Mouse (Mus musculus) heart, embryonic 11.5 days (tissue): ENCODE data around the gene Klhl18. TPM values are rescaled to one million over a fixed set of nuclear protein-coding genes. Genes with fewer than 3 reads are reported as not detected.

Experiments
- ATAC-seq: fragments of 200-750 bp; cut with Nextera tagmentation; replicated peaks from 2 replicates; pipeline ENCODE4 v1.8.0; 2017; ENCODE audit warnings: moderate library complexity; ENCODE audit not compliant: insufficient number of reproducible peaks, low FRiP score, low TSS enrichment
- H3K27ac ChIP-seq: fragments of 300-500 bp; sonication (generic); 2 replicates; pipeline ENCODE4 v1.5.1; 2014; ENCODE audit warnings: mild to moderate bottlenecking, low read depth, low read length
- H3K27me3 ChIP-seq: fragments of 300-500 bp; sonication (generic); 2 replicates; pipeline ENCODE4 v1.6.1; 2014; ENCODE audit warnings: mild to moderate bottlenecking, low read length, mixed read lengths; ENCODE audit not compliant: control insufficient read depth, insufficient read depth
- H3K36me3 ChIP-seq: fragments of 300-500 bp; sonication (generic); 2 replicates; pipeline ENCODE4 v1.6.1; 2014; ENCODE audit warnings: mild to moderate bottlenecking, low read length, moderate library complexity, mixed read lengths; ENCODE audit not compliant: control insufficient read depth, insufficient read depth
- H3K4me1 ChIP-seq: fragments of 300-500 bp; sonication (generic); 2 replicates; pipeline ENCODE4 v1.6.1; 2014; ENCODE audit warnings: low read length; ENCODE audit not compliant: control insufficient read depth, insufficient read depth
- H3K4me2 ChIP-seq: fragments of 300-500 bp; sonication (generic); 2 replicates; pipeline ENCODE4 v1.6.1; 2014; ENCODE audit warnings: mild to moderate bottlenecking, moderate library complexity
- H3K4me3 ChIP-seq: fragments of 300-500 bp; sonication (generic); 2 replicates; pipeline ENCODE4 v1.5.1; 2014; ENCODE audit warnings: low read depth, low read length
- H3K9ac ChIP-seq: fragments of 300-500 bp; sonication (generic); 2 replicates; pipeline ENCODE4 v1.6.1; 2014; ENCODE audit warnings: mild to moderate bottlenecking, low read depth, low read length, moderate library complexity
- H3K9me3 ChIP-seq: fragments of 300-500 bp; sonication (generic); replicated peaks from 2 replicates; pipeline ENCODE4 v1.6.1; 2016; ENCODE audit warnings: low read length; ENCODE audit not compliant: control insufficient read depth
- WGBS: fragments of 180-500 bp; shearing (Covaris S2); extraction: QIAGEN DNeasy Blood & Tissue Kit; methylation state at CpG from one replicate; pipeline ENCODE4 v1.1.7; 2014; ENCODE audit not compliant: insufficient replicate concordance; 5-methylcytosine and 5-hydroxymethylcytosine counted together
- polyA plus RNA-seq: library from polyadenylated mRNA; unstranded; fragments of >200 nt; fragmentation: Nextera tagmentation; extraction: Ambion mirVana; gene quantifications from 2 replicates; pipeline ENCODE4 v1.2.1, GENCODE M21; 2014

Gene Klhl18
- polyA plus RNA-seq, 1 experiment from 2014 or later, result 7.9 TPM

GRCm38 (mm10) chr9:110463983-110464591 lies 12.4 kb downstream of the Klhl18 start:
- ATAC-seq, result no peak
- Histone ChIP-seq H3K9me3 (no peaks in the 10 kb centered on the region), H3K4me2 (no peak overlapping the region), H3K36me3 (peaks cover 3% of the 10 kb centered on the region; the same call in 1 of the 2 replicates), H3K9ac (no peak overlapping the region), H3K27ac (no peak overlapping the region), H3K4me3 (no peak overlapping the region), H3K4me1 (peaks cover 4% of the 10 kb centered on the region), H3K27me3 (no peaks in the 10 kb centered on the region)
- WGBS, result 85% methylated on average over 6 of the region's 6 CpGs

GRCm38 (mm10) chr9:110462321-110462720 lies 14.2 kb downstream of the Klhl18 start:
- no peak overlapping the region for H3K27ac ChIP-seq
- no peak for ATAC-seq
- H3K4me2 ChIP-seq, result no peak overlapping the region
- H3K4me1 ChIP-seq, result peaks cover 9% of the 10 kb centered on the region
- 66% methylated on average over 7 of the region's 7 CpGs for WGBS
- H3K36me3 ChIP-seq, result no peaks in the 10 kb centered on the region
- H3K4me3 ChIP-seq, result no peak overlapping the region
- no peak overlapping the region for H3K9ac ChIP-seq
- no peaks in the 10 kb centered on the region for H3K27me3 ChIP-seq
- no peaks in the 10 kb centered on the region for H3K9me3 ChIP-seq

GRCm38 (mm10) chr9:110460884-110461815 lies 15.3 kb downstream of the Klhl18 start:
- H3K36me3 ChIP-seq, result no peaks in the 10 kb centered on the region
- H3K9me3 ChIP-seq, result no peaks in the 10 kb centered on the region
- H3K9ac ChIP-seq, result no peak overlapping the region
- no peaks in the 10 kb centered on the region for H3K27me3 ChIP-seq
- no peak overlapping the region for H3K27ac ChIP-seq
- no peak overlapping the region for H3K4me2 ChIP-seq
- no peak overlapping the region for H3K4me3 ChIP-seq
- 74% methylated on average over 18 of the region's 18 CpGs for WGBS
- H3K4me1 ChIP-seq, result peaks cover 9% of the 10 kb centered on the region
- no peak for ATAC-seq

- 21% methylated on average over 2 of the region's 2 CpGs for WGBS
- Histone ChIP-seq H3K27ac (peak overlapping the region; percentile 57), H3K9ac (peak overlapping the region; percentile 22; the same call in 1 of the 2 replicates), H3K27me3 (no peaks in the 10 kb centered on the region), H3K4me2 (no peak overlapping the region), H3K4me3 (no peak overlapping the region), H3K9me3 (no peaks in the 10 kb centered on the region), H3K4me1 (peaks cover 9% of the 10 kb centered on the region), H3K36me3 (no peaks in the 10 kb centered on the region)
- no peak for ATAC-seq
These were observed 17.3 kb downstream of the Klhl18 start for GRCm38 (mm10) chr9:110459145-110459727.

- Histone ChIP-seq H3K27ac (no peak overlapping the region), H3K9ac (no peak overlapping the region), H3K4me2 (no peak overlapping the region), H3K4me1 (peaks cover 9% of the 10 kb centered on the region), H3K4me3 (no peak overlapping the region), H3K36me3 (no peaks in the 10 kb centered on the region), H3K9me3 (no peaks in the 10 kb centered on the region), H3K27me3 (no peaks in the 10 kb centered on the region)
- WGBS, result 77% methylated on average over 3 of the region's 3 CpGs
- ATAC-seq, result no peak
These were observed 18.6 kb downstream of the Klhl18 start for GRCm38 (mm10) chr9:110457926-110458325.

GRCm38 (mm10) chr9:110452523-110452922 lies 24.0 kb downstream of the Klhl18 start:
- Histone ChIP-seq H3K4me3 (no peak overlapping the region), H3K4me2 (no peak overlapping the region), H3K27me3 (no peaks in the 10 kb centered on the region), H3K36me3 (no peaks in the 10 kb centered on the region), H3K27ac (no peak overlapping the region), H3K4me1 (no peaks in the 10 kb centered on the region), H3K9ac (no peak overlapping the region), H3K9me3 (no peaks in the 10 kb centered on the region)
- no peak for ATAC-seq
- WGBS, result 74% methylated on average over 3 of the region's 3 CpGs

- H3K36me3 ChIP-seq, result no peaks in the 10 kb centered on the region
- no peak overlapping the region for H3K4me2 ChIP-seq
- H3K4me1 ChIP-seq, result no peaks in the 10 kb centered on the region
- no peak overlapping the region for H3K4me3 ChIP-seq
- H3K27ac ChIP-seq, result no peak overlapping the region
- WGBS, result 32% methylated on average over 11 of the region's 11 CpGs
- no peaks in the 10 kb centered on the region for H3K27me3 ChIP-seq
- ATAC-seq, result 0 out of 2 replicates have a peak, but pooled peaks have one; percentile 22
- no peak overlapping the region for H3K9ac ChIP-seq
- H3K9me3 ChIP-seq, result no peaks in the 10 kb centered on the region
These were observed 27.5 kb downstream of the Klhl18 start for GRCm38 (mm10) chr9:110448857-110449617.

GRCm38 (mm10) chr9:110448356-110448755 lies 28.1 kb downstream of the Klhl18 start:
- H3K9ac ChIP-seq, result no peak overlapping the region
- no peak overlapping the region for H3K27ac ChIP-seq
- no peaks in the 10 kb centered on the region for H3K4me1 ChIP-seq
- no peaks in the 10 kb centered on the region for H3K36me3 ChIP-seq
- H3K4me2 ChIP-seq, result no peak overlapping the region
- WGBS, result 76% methylated on average over 15 of the region's 15 CpGs
- ATAC-seq, result no peak
- H3K9me3 ChIP-seq, result no peaks in the 10 kb centered on the region
- no peak overlapping the region for H3K4me3 ChIP-seq
- H3K27me3 ChIP-seq, result no peaks in the 10 kb centered on the region
